Mouse (Mus musculus) CH12.LX (cell line): ENCODE data around the gene Hsp90ab1.

ENCODE experiments used
- CTCF ChIP-seq, 2 experiments: IDR thresholded peaks in 1 of 2; conservative IDR thresholded peaks in 1 of 2; 2 replicates each; pipeline ENCODE4 v1.5.1; 2011 to 2012; ENCODE audit warnings: low read depth in 2 of 2, low read length in 2 of 2, improper control_type of control experiment in 1 of 2, inconsistent platforms in 1 of 2, mild to moderate bottlenecking in 1 of 2, moderate library complexity in 1 of 2
- HCFC1 ChIP-seq: IDR thresholded peaks from 2 replicates; pipeline ENCODE4 v1.6.1; 2012; ENCODE audit warnings: low read depth, mild to moderate bottlenecking, inconsistent platforms, low read length, improper control_type of control experiment
- KAT2A ChIP-seq: IDR thresholded peaks from 2 replicates; pipeline ENCODE4 v1.6.1; 2012; ENCODE audit warnings: low read length, improper control_type of control experiment, inconsistent platforms; ENCODE audit not compliant: insufficient replicate concordance
- MAFK ChIP-seq: IDR thresholded peaks from 2 replicates; pipeline ENCODE4 v1.6.1; 2011; ENCODE audit warnings: low read length, improper control_type of control experiment; ENCODE audit not compliant: insufficient replicate concordance
- MAX ChIP-seq: IDR thresholded peaks from 2 replicates; pipeline ENCODE4 v1.6.1; 2011; ENCODE audit warnings: low read length, improper control_type of control experiment
- MAZ ChIP-seq: IDR thresholded peaks from 2 replicates; pipeline ENCODE4 v1.6.1; 2012; ENCODE audit warnings: low read depth, mild to moderate bottlenecking, inconsistent platforms, low read length, improper control_type of control experiment, moderate library complexity
- MEF2A ChIP-seq: IDR thresholded peaks from 2 replicates; pipeline ENCODE4 v1.6.1; 2014; ENCODE audit warnings: low read depth, mild to moderate bottlenecking, inconsistent platforms, low read length, improper control_type of control experiment, borderline replicate concordance
- MXI1 ChIP-seq: IDR thresholded peaks from 2 replicates; pipeline ENCODE4 v1.6.1; 2011; ENCODE audit warnings: mild to moderate bottlenecking, low read depth, low read length, improper control_type of control experiment
- MYC ChIP-seq: IDR thresholded peaks from 2 replicates; pipeline ENCODE4 v1.6.1; 2011; ENCODE audit warnings: low read depth, mild to moderate bottlenecking, improper control_type of control experiment, low read length
- POLR2A ChIP-seq: IDR thresholded peaks from 2 replicates; pipeline ENCODE4 v1.6.1; 2011; ENCODE audit warnings: low read depth, mild to moderate bottlenecking, improper control_type of control experiment, low read length
- UBTF ChIP-seq: IDR thresholded peaks from 2 replicates; pipeline ENCODE4 v1.6.1; 2012; ENCODE audit warnings: low read depth, mild to moderate bottlenecking, inconsistent platforms, low read length, improper control_type of control experiment, moderate library complexity
- USF2 ChIP-seq: conservative IDR thresholded peaks from 2 replicates; pipeline ENCODE4 v1.6.1; 2011; ENCODE audit warnings: low read depth, low read length, improper control_type of control experiment

GRCm38 (mm10) chr17:45596631-45597396 lies 23.7 kb upstream of the Hsp90ab1 start:
- peak in 1 of 2 experiments; percentile 61; a peak in 2 of 4 replicates for TF ChIP-seq CTCF (conservative IDR thresholded peaks at IDR 0.05 in 1 of 2, IDR thresholded peaks at IDR 0.05 in 1 of 2; ENCODE audit: low read depth in 2 of 2, low read length in 2 of 2)
- TF ChIP-seq POLR2A = no peak
- no peak for TF ChIP-seq MXI1
- TF ChIP-seq MAX = no peak
- no peak for TF ChIP-seq USF2
- no peak for TF ChIP-seq UBTF
- TF ChIP-seq KAT2A = no peak
- no peak for TF ChIP-seq MAFK
- no peak for TF ChIP-seq MAZ
- no peak for TF ChIP-seq MYC
- no peak for TF ChIP-seq MEF2A
- TF ChIP-seq HCFC1 = no peak
